Mouse (Mus musculus): Measurements from ENCODE around the gene Chsy1. TPM values are rescaled to one million over a fixed set of nuclear protein-coding genes. Genes with fewer than 3 reads are reported as not detected.

The Chsy1 gene
- total RNA-seq, 2 experiments from 2014 or later, result 19.7 to 20.1 TPM

DNA sequence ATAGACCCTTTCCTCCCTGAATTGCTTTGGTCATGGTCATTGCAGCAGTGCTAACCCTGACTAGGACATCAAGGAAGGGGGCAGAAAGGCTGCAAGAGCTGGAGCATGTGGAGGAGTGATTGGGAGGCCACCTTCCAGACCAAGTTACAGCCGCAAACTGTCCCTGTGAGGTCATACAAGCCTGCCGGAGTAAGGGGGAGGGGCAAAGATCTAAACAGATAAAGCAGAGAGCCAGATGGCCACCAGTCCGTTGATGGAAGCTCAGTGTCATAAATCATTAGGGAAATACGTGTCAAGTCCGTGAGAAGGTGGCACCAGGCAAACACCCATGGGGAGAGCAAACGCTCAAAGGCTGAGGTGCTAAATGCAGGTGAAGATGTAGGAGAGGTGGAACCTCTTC, 105.2 kb downstream of the Chsy1 start:
- no peak for DNase-seq

- DNase-seq, result no peak
Measured at GRCm38 (mm10) chr7:66215911-66216310, 106.6 kb downstream of the Chsy1 start.

DNA sequence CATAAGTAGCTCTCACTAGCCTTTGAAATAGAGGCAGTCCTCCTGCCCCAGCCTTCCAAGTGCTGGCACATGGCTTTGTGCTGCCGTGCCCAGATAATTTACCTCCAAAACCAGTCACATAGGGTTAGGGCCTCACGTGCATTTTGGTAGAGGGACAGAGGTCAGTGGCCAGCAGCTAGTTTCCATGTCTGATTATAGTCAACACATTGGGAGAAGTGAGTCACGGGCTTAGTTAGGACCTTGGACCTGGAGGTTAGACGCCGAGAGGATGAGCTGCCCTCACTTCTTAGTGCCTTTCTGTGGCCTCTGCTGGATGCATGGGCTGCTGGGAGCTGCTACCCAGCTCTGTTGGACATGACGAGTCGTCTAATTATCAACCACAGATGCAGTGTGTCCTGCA, 107.7 kb downstream of the Chsy1 start:
- DNase-seq, result no peak

DNA sequence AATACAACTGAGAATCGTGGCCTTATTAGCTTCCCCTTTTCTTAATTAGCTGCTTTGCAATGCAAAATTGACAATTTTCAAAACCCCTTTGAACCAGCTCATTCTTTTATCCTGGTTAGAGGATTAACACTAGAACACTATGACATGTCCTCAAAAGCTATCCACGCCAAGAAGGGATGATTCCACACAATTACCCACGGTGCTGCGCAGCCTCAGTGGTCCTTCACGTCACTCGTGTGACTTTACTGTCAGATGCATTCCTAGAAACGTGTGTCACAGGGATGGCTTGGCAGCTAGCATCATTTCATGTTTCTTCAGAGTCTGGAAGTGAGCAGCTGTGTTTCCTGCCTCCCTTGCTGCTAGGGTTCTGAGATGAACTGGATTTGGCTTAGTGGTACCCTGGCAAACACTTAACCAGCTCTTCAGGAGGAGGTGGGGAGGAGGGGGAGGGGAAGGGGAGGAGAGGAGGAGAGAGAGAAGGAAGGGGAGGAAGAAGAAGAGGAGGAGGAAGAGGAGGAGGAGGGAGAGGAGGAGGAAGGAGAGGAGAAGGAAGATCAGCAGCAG, 108.3 kb downstream of the Chsy1 start:
- no peak for DNase-seq

DNA sequence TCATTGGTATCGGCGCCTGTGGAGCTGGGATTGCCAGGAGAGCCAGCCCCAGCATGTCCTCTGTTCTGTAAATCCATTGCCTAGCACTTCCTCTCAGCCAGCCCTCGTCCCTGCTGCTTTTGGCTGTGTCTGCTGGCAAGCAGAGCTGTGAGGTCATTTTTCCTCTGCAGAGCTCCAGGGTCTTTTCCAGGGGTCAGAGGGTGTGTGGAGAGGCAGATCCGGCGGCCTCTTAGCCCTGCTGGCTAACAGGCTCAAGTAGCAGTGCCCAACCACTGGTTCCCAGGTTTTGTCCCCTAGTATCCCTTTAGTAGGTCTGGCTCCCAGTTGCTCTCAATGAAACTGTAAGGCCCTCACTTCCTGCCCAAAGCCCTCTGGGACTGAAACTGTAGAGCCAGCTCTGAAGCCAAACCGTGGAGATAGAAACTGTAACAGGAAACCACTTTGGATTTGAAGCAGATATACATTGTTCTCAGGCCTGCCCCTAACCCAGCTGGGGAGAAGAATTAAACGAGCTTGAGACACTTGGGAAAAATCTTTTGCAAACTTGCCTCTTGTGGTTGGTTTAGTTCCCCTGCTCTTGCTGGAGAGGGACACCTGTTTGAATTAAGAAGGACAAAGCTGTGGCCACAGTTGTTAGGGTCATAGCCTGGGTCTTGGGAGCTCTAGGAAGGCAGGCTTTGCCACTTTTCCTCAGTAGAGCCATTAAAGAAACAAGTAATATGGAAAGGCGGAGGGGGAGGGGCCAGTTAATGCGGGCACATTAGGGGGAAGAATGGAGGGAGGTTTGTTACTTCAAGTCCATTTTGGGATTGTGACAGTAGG, 109.1 kb downstream of the Chsy1 start:
- DNase-seq, result peak; percentile 42

DNA sequence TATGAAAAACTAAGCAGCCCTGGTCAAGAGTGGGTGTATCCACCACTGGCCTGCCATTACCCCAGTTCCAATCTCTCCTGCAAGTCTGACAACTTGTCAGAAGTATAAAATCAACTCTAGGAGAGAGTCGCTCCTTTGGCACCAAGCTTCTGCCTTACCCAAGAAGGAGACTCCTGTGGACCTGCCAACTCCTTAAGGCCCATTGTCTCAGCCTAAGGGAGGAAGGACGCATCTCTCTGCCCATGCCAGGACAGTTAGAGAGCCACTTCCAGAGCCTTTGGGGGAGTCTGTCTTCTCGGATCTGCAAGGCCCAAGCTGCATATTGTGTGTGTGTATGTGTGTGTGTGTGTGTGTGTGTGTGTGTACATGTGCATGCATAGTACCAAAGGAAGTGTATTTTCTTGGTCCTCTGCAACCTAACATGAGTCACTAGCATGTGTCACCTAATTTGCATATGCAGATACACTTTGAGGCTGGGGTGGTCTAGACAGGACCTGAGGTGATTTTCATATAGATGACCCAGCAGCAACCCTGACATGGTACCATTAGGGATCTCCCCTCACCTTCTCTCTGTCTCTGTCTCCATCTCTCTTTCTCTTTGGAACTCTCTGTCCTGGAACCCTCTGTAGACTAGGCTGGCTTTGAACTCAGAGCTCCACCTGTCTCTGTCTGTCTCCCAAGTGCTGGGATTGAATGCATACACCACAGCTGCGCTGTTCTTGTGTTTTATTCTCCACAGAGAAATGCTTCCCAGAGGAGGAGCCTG, 109.9 kb downstream of the Chsy1 start:
- DNase-seq, result no peak

DNA sequence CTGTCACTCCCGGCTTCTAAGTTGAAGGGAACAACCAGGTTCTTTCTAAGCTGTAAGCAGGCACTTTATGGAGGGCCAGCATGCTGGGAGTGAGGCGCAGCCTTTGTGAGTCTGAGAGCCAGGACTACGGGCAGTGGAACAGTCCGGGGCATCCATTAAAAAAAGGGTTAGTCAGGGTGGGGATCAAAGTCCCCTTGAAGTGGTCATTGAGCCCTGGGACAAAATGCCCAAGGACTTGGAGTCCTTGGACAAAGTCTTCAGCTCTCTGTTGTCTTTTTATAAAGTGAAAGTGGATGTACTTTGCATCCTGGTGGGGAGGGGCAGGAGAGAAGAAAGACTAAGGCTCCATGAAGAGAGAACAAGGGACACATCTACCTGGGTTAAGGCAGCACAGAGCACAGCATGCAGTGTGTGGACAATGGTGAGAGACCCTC, 110.5 kb downstream of the Chsy1 start:
- DNase-seq, result no peak

DNA sequence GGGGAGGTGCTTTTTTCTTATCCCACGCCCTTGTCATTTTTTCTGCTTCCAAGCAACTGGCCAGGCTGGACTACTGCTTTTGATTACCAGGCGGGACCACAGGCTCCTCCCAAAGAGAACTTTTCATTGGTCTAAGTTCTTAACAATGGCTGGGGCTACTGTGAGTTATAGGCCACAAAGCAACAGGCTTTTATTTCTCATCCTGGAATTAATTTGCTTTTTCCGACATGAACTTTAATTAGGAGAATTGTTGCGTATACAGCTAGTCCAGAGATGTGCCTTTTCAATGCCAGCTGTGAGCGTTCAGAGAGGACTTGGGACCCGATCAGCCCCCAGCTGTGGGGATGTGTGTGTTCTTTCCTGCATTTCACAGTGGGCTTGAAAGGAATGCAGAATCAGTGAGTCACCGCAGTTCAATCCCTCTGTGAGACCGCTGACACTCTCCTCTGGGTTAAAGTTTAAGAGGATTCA, 113.3 kb downstream of the Chsy1 start:
- DNase-seq, result no peak

Other genes with a start within 250 kb of the Chsy1 start
- 10 to 100 TPM; 33.7 to 39.1 TPM for gene Pcsk6, start 247.8 kb upstream of the Chsy1 start, total RNA-seq (2021)
- gene Gm45213, start 65.9 kb upstream of the Chsy1 start, total RNA-seq (2021), result not detected
- gene Snrpa1, start 50.5 kb upstream of the Chsy1 start, total RNA-seq (2021), result 10 to 100 TPM; 38.6 to 43.8 TPM
- gene Selenos, start 29.9 kb upstream of the Chsy1 start, total RNA-seq (2021), result 10 to 100 TPM; 65.2 to 79.5 TPM